Mouse (Mus musculus) spleen, adult 2 months (tissue): Measurements from ENCODE around the gene Wee2. TPM values are rescaled to one million over a fixed set of nuclear protein-coding genes. Genes with fewer than 3 reads are reported as not detected.

Experiments used
- DNase-seq, 2 experiments: peaks; one replicate each; pipeline versions ENCODE4 v3.0.0 to v3.0.0-alpha.2; 2012 to 2021; ENCODE audit warnings: low spot score in 2 of 2, low read depth in 1 of 2
- H3K27ac ChIP-seq: fragments of 200-500 bp; 2 replicates; pipeline ENCODE4 v1.5.1; 2012; ENCODE audit warnings: low read length, inconsistent platforms; ENCODE audit not compliant: insufficient read depth
- H3K27me3 ChIP-seq: fragments of 200-500 bp; 2 replicates; pipeline ENCODE4 v1.6.1; 2012; ENCODE audit warnings: mild to moderate bottlenecking, moderate library complexity, low read length, inconsistent platforms; ENCODE audit not compliant: control insufficient read depth, insufficient read depth
- H3K36me3 ChIP-seq: fragments of 200-500 bp; 2 replicates; pipeline ENCODE4 v1.6.1; 2012; ENCODE audit warnings: mild to moderate bottlenecking, low read length, inconsistent platforms; ENCODE audit not compliant: control insufficient read depth, insufficient read depth
- H3K4me1 ChIP-seq: fragments of 200-500 bp; 2 replicates; pipeline ENCODE4 v1.6.1; 2011; ENCODE audit warnings: inconsistent platforms; ENCODE audit not compliant: control insufficient read depth, insufficient read depth, insufficient read length
- H3K4me3 ChIP-seq: fragments of 200-500 bp; 2 replicates; pipeline ENCODE4 v1.5.1; 2011; ENCODE audit warnings: mild to moderate bottlenecking, inconsistent platforms; ENCODE audit not compliant: insufficient read depth, insufficient read length; ENCODE audit errors: extremely low read depth
- CTCF ChIP-seq: fragments of 200-500 bp; IDR thresholded peaks from 2 replicates; pipeline ENCODE4 v1.5.1; 2011; ENCODE audit warnings: mild to moderate bottlenecking, inconsistent platforms; ENCODE audit not compliant: insufficient read depth, insufficient read length, insufficient replicate concordance; ENCODE audit errors: extremely low read depth
- POLR2A ChIP-seq: fragments of 200-500 bp; IDR thresholded peaks from 2 replicates; pipeline ENCODE4 v1.6.1; 2011; ENCODE audit warnings: low read depth, low read length, inconsistent platforms
- WGBS: fragments of 180-500 bp; shearing (Covaris S2); methylation state at CpG from one replicate; pipeline ENCODE4 v1.1.7; 2018; 5-methylcytosine and 5-hydroxymethylcytosine counted together
- polyA plus RNA-seq: library from polyadenylated mRNA; depleted of rRNA; stranded (reverse); fragments of >200 nt; gene quantifications from 2 replicates; pipeline ENCODE4 v1.2.3, GENCODE M21; 2012

Wee2 gene
- polyA plus RNA-seq, 1 experiment: not detected

GRCm38 (mm10) chr6:40434697-40435096, 4.2 kb upstream of the Wee2 start:
- Histone ChIP-seq H3K4me1 (peaks cover 15% of the 10 kb centered on the region), H3K4me3 (no peak overlapping the region; the same call in 1 of the 2 replicates), H3K27ac (no peak overlapping the region), H3K36me3 (no peaks in the 10 kb centered on the region), H3K27me3 (0 out of 2 replicates have a peak, but pooled peaks cover 3% of the 10 kb centered on the region)
- WGBS: 48% methylated on average over 7 of the region's 7 CpGs
- TF ChIP-seq POLR2A (no peak), CTCF (no peak)
- no peak for DNase-seq

GRCm38 (mm10) chr6:40435151-40436046, 3.5 kb upstream of the Wee2 start:
- TF ChIP-seq POLR2A (no peak), CTCF (no peak)
- H3K4me3 ChIP-seq: peak overlapping the region; percentile 87
- no peaks in the 10 kb centered on the region for H3K36me3 ChIP-seq
- H3K27me3 ChIP-seq: 0 out of 2 replicates have a peak, but pooled peaks cover 3% of the 10 kb centered on the region
- H3K27ac ChIP-seq: peak overlapping the region; percentile 39; the same call in 1 of the 2 replicates
- 1% methylated on average over 67 of the region's 72 CpGs for WGBS
- H3K4me1 ChIP-seq: peaks cover 14% of the 10 kb centered on the region
- DNase-seq: peak in 1 of 2 experiments; percentile 18

- peak in 1 of 2 experiments; percentile 79 for DNase-seq
- WGBS: 2% methylated on average over 35 of the region's 38 CpGs
- Histone ChIP-seq H3K4me1 (peaks cover 13% of the 10 kb centered on the region), H3K36me3 (no peaks in the 10 kb centered on the region), H3K27me3 (0 out of 2 replicates have a peak, but pooled peaks cover 3% of the 10 kb centered on the region), H3K27ac (peak within 1 kb of the TSS; percentile 39; the same call in 1 of the 2 replicates), H3K4me3 (peak within 1 kb of the TSS; percentile 87)
- TF ChIP-seq POLR2A (peak; percentile 38), CTCF (no peak)
Observed at GRCm38 (mm10) chr6:40436047-40436483, 2.8 kb upstream of the Wee2 start, which contains the start of gene E330009J07Rik. E330009J07Rik (minus strand) TSS chr6:40436135.

GRCm38 (mm10) chr6:40439731-40440130, 843 bp downstream of the Wee2 start:
- WGBS: 18% methylated on average over 12 of the region's 12 CpGs
- H3K27ac ChIP-seq: no peak overlapping the region

GRCm38 (mm10) chr6:40441276-40441675, 2.4 kb downstream of the Wee2 start:
- H3K4me1 ChIP-seq: no peaks in the 10 kb centered on the region
- H3K4me3 ChIP-seq: no peak overlapping the region
- H3K27me3 ChIP-seq: no peaks in the 10 kb centered on the region; the same call in 1 of the 2 replicates
- WGBS: 83% methylated on average over 3 of the region's 3 CpGs
- no peak for DNase-seq
- TF ChIP-seq POLR2A (no peak), CTCF (no peak)
- H3K27ac ChIP-seq: no peak overlapping the region
- H3K36me3 ChIP-seq: no peaks in the 10 kb centered on the region

More at GRCm38 (mm10) chr6:40439731-40440130, 843 bp downstream of the Wee2 start:
- no peak for DNase-seq
- no peaks in the 10 kb centered on the region for H3K36me3 ChIP-seq
- peaks cover 4% of the 10 kb centered on the region for H3K4me1 ChIP-seq
- H3K27me3 ChIP-seq: peaks cover 3% of the 10 kb centered on the region; the same call in 1 of the 2 replicates
- TF ChIP-seq CTCF (no peak), POLR2A (no peak)
- H3K4me3 ChIP-seq: no peak overlapping the region

GRCm38 (mm10) chr6:40441755-40442154, 2.9 kb downstream of the Wee2 start:
- no peaks in the 10 kb centered on the region for H3K36me3 ChIP-seq
- 49% methylated on average over 3 of the region's 3 CpGs for WGBS

More at GRCm38 (mm10) chr6:40441755-40442154, 2.9 kb downstream of the Wee2 start:
- H3K4me1 ChIP-seq: no peaks in the 10 kb centered on the region
- no peak for DNase-seq
- no peak overlapping the region for H3K27ac ChIP-seq
- TF ChIP-seq POLR2A (no peak), CTCF (0 out of 2 replicates have a peak, but pooled peaks have one; percentile 5)
- H3K27me3 ChIP-seq: no peaks in the 10 kb centered on the region; the same call in 1 of the 2 replicates
- no peak overlapping the region for H3K4me3 ChIP-seq
